Mouse (Mus musculus) kidney, adult 2 months (tissue): ENCODE measurements at regions not wholly inside any gene's neighbourhood (a gene's known extent, or its start where the extent isn't known, plus 50 kb on each side); places are given as distances from the start of the nearest gene placed in this dataset.

Experiments used
- CTCF ChIP-seq: fragments of 200-500 bp; conservative IDR thresholded peaks from 2 replicates; pipeline ENCODE4 v1.5.1; 2011; ENCODE audit warnings: low read depth, mild to moderate bottlenecking, control low read depth, low read length, moderate library complexity, mixed read lengths; ENCODE audit not compliant: insufficient read depth, insufficient read length
- POLR2A ChIP-seq: fragments of 200-500 bp; IDR thresholded peaks from one replicate; pipeline ENCODE4 v1.6.1; 2011; ENCODE audit warnings: low read depth, low read length, control low read depth

- TF ChIP-seq CTCF (no peak), POLR2A (no peak)
Measured at GRCm38 (mm10) chr12:12825842-12826241, 115.9 kb downstream of the Mycn start.
